Mouse (Mus musculus) neural tube, embryonic 11.5 days (tissue): ENCODE measurements around the gene Rnf5. TPM values are rescaled to one million over a fixed set of nuclear protein-coding genes. Genes with fewer than 3 reads are reported as not detected.
A peak's percentile ranks its signal among the peaks of the same experiment; 100 is the strongest.

Experiments
- ATAC-seq: fragments of 200-750 bp; cut with Nextera tagmentation; 2 replicates; pipeline ENCODE4 v1.8.0; 2017; ENCODE audit warnings: moderate number of reproducible peaks, mild to moderate bottlenecking, moderate TSS enrichment, moderate library complexity; ENCODE audit not compliant: insufficient read depth, low FRiP score, low TSS enrichment
- DNase-seq: peaks from one replicate; pipeline ENCODE4 v3.0.0-alpha.2; 2015; ENCODE audit warnings: low spot score
- H3K27ac ChIP-seq: fragments of 300-500 bp; sonication (generic); 2 replicates; pipeline ENCODE4 v1.5.1; 2014; ENCODE audit warnings: low read depth, mild to moderate bottlenecking, low read length
- H3K27me3 ChIP-seq: fragments of 300-500 bp; sonication (generic); 2 replicates; pipeline ENCODE4 v1.6.1; 2014; ENCODE audit warnings: mild to moderate bottlenecking, low read length, mixed read lengths; ENCODE audit not compliant: control insufficient read depth, insufficient read depth
- H3K36me3 ChIP-seq: fragments of 300-500 bp; sonication (generic); 2 replicates; pipeline ENCODE4 v1.6.1; 2014; ENCODE audit warnings: mild to moderate bottlenecking, low read length, moderate library complexity, mixed read lengths; ENCODE audit not compliant: control insufficient read depth, insufficient read depth
- H3K4me1 ChIP-seq: fragments of 300-500 bp; sonication (generic); 2 replicates; pipeline ENCODE4 v1.6.1; 2014; ENCODE audit warnings: low read length, mixed read lengths; ENCODE audit not compliant: control insufficient read depth, insufficient read depth
- H3K4me2 ChIP-seq: fragments of 300-500 bp; sonication (generic); 2 replicates; pipeline ENCODE4 v1.6.1; 2014; ENCODE audit warnings: low read depth, mild to moderate bottlenecking, moderate library complexity
- H3K4me3 ChIP-seq: fragments of 300-500 bp; sonication (generic); 2 replicates; pipeline ENCODE4 v1.5.1; 2014; ENCODE audit warnings: low read depth, low read length
- H3K9ac ChIP-seq: fragments of 300-500 bp; sonication (generic); 2 replicates; pipeline ENCODE4 v1.6.1; 2014; ENCODE audit warnings: mild to moderate bottlenecking, low read length
- H3K9me3 ChIP-seq: fragments of 300-500 bp; sonication (generic); 2 replicates; pipeline ENCODE4 v1.6.1; 2016; ENCODE audit warnings: low read length; ENCODE audit not compliant: control insufficient read depth
- WGBS: fragments of 180-500 bp; shearing (Covaris S2); extraction: QIAGEN DNeasy Blood & Tissue Kit; methylation state at CpG from one replicate; pipeline ENCODE4 v1.1.7; 2014; 5-methylcytosine and 5-hydroxymethylcytosine counted together
- polyA plus RNA-seq: library from polyadenylated mRNA; unstranded; fragments of >200 nt; fragmentation: Nextera tagmentation; extraction: Ambion mirVana; gene quantifications from 2 replicates; pipeline ENCODE4 v1.2.1, GENCODE M21; 2014

Gene Rnf5
- polyA plus RNA-seq, 1 experiment from 2014 or later = 187 TPM

- ATAC-seq = no peak
Measured at GRCm38 (mm10) chr17:34563354-34563753, 40.1 kb downstream of the Rnf5 start.

GRCm38 (mm10) chr17:34562595-34562994, 40.9 kb downstream of the Rnf5 start:
- ATAC-seq (no peak), DNase-seq (no peak)
- Histone ChIP-seq H3K4me3 (no peak overlapping the region), H3K27ac (no peak overlapping the region), H3K9me3 (no peaks in the 10 kb centered on the region), H3K36me3 (no peaks in the 10 kb centered on the region), H3K27me3 (no peaks in the 10 kb centered on the region), H3K9ac (no peak overlapping the region), H3K4me2 (no peak overlapping the region), H3K4me1 (no peaks in the 10 kb centered on the region)
- WGBS = 74% methylated on average over 3 of the region's 3 CpGs

More at GRCm38 (mm10) chr17:34563354-34563753, 40.1 kb downstream of the Rnf5 start:
- Histone ChIP-seq H3K4me1 (no peaks in the 10 kb centered on the region), H3K27ac (no peak overlapping the region), H3K4me3 (no peak overlapping the region), H3K9ac (no peak overlapping the region), H3K9me3 (no peaks in the 10 kb centered on the region), H3K27me3 (no peaks in the 10 kb centered on the region), H3K36me3 (no peaks in the 10 kb centered on the region), H3K4me2 (no peak overlapping the region)
- WGBS = 73% methylated on average over 11 of the region's 11 CpGs
- DNase-seq = no peak

- ATAC-seq (no peak), DNase-seq (no peak)
- Histone ChIP-seq H3K27ac (no peak overlapping the region), H3K9ac (no peak overlapping the region), H3K4me2 (no peak overlapping the region), H3K4me3 (no peak overlapping the region), H3K4me1 (no peaks in the 10 kb centered on the region), H3K27me3 (no peaks in the 10 kb centered on the region), H3K9me3 (no peaks in the 10 kb centered on the region), H3K36me3 (no peaks in the 10 kb centered on the region)
- 47% methylated on average over 8 of the region's 8 CpGs for WGBS
Measured at GRCm38 (mm10) chr17:34561200-34561599, 42.3 kb downstream of the Rnf5 start.

- Histone ChIP-seq H3K9ac (no peak overlapping the region), H3K36me3 (no peaks in the 10 kb centered on the region), H3K4me3 (no peak overlapping the region), H3K4me1 (no peaks in the 10 kb centered on the region), H3K27me3 (no peaks in the 10 kb centered on the region), H3K9me3 (no peaks in the 10 kb centered on the region), H3K27ac (no peak overlapping the region), H3K4me2 (no peak overlapping the region)
- DNase-seq (no peak), ATAC-seq (no peak)
- WGBS = 98% methylated on average over 6 of the region's 6 CpGs
Measured at GRCm38 (mm10) chr17:34560438-34560837, 43.1 kb downstream of the Rnf5 start.

GRCm38 (mm10) chr17:34559895-34560294, 43.6 kb downstream of the Rnf5 start:
- H3K27me3 ChIP-seq = no peaks in the 10 kb centered on the region
- no peak overlapping the region for H3K27ac ChIP-seq
- H3K4me2 ChIP-seq = no peak overlapping the region
- no peak overlapping the region for H3K9ac ChIP-seq
- DNase-seq (no peak), ATAC-seq (no peak)
- H3K4me3 ChIP-seq = no peak overlapping the region
- 27% methylated on average over 15 of the region's 15 CpGs for WGBS
- no peaks in the 10 kb centered on the region for H3K9me3 ChIP-seq
- no peaks in the 10 kb centered on the region for H3K36me3 ChIP-seq
- H3K4me1 ChIP-seq = no peaks in the 10 kb centered on the region

- Histone ChIP-seq H3K27ac (no peak overlapping the region), H3K4me3 (no peak overlapping the region), H3K9me3 (no peaks in the 10 kb centered on the region), H3K9ac (no peak overlapping the region), H3K4me2 (no peak overlapping the region), H3K36me3 (no peaks in the 10 kb centered on the region), H3K4me1 (no peaks in the 10 kb centered on the region), H3K27me3 (no peaks in the 10 kb centered on the region)
- no peak for DNase-seq
- WGBS = 87% methylated on average over 7 of the region's 7 CpGs
- no peak for ATAC-seq
Measured at GRCm38 (mm10) chr17:34559116-34559515, 44.4 kb downstream of the Rnf5 start.

GRCm38 (mm10) chr17:34557411-34557810, 46.1 kb downstream of the Rnf5 start:
- no peak overlapping the region for H3K4me3 ChIP-seq
- 48% methylated on average over 11 of the region's 11 CpGs for WGBS
- no peaks in the 10 kb centered on the region for H3K9me3 ChIP-seq
- H3K27ac ChIP-seq = no peak overlapping the region
- no peak overlapping the region for H3K9ac ChIP-seq
- no peak for ATAC-seq
- no peaks in the 10 kb centered on the region for H3K27me3 ChIP-seq
- DNase-seq = no peak
- H3K4me2 ChIP-seq = no peak overlapping the region
- no peaks in the 10 kb centered on the region for H3K36me3 ChIP-seq
- no peaks in the 10 kb centered on the region for H3K4me1 ChIP-seq

GRCm38 (mm10) chr17:34556406-34556805, 47.1 kb downstream of the Rnf5 start:
- Histone ChIP-seq H3K4me3 (no peak overlapping the region), H3K27me3 (no peaks in the 10 kb centered on the region), H3K9ac (no peak overlapping the region), H3K36me3 (no peaks in the 10 kb centered on the region), H3K4me2 (no peak overlapping the region), H3K4me1 (no peaks in the 10 kb centered on the region), H3K9me3 (no peaks in the 10 kb centered on the region), H3K27ac (no peak overlapping the region)
- WGBS = 88% methylated on average over 8 of the region's 8 CpGs
- DNase-seq = no peak
- ATAC-seq = no peak

GRCm38 (mm10) chr17:34555483-34555882, 48.0 kb downstream of the Rnf5 start:
- DNase-seq (peak; percentile 78), ATAC-seq (no peak)
- H3K36me3 ChIP-seq = no peaks in the 10 kb centered on the region
- H3K9ac ChIP-seq = no peak overlapping the region
- WGBS = 30% methylated on average over 5 of the region's 5 CpGs
- no peaks in the 10 kb centered on the region for H3K4me1 ChIP-seq
- H3K27ac ChIP-seq = no peak overlapping the region
- H3K4me3 ChIP-seq = no peak overlapping the region
- H3K27me3 ChIP-seq = no peaks in the 10 kb centered on the region
- H3K9me3 ChIP-seq = no peaks in the 10 kb centered on the region
- no peak overlapping the region for H3K4me2 ChIP-seq
